In genomic region chr2:172430609-172431008, GRCm38 (mm10) we compare ENCODE assay signal across 1 mouse cellular context.
TF ChIP-seq lines count a peak whose summit lies in the region.

No protein-coding gene starts in this region.

TF ChIP-seq in MEL, 35 proteins besides CTCF, POLR2A, EP300 and RAD21 (continued from another document):
- TF ChIP-seq TCF12 (IDR thresholded peaks at IDR 0.05; ENCODE audit: low read depth, low read length), result peak; percentile 51
- TF ChIP-seq GATA1 (IDR thresholded peaks at IDR 0.05; ENCODE audit: low read depth, low read length), result peak; percentile 85
